Mouse (Mus musculus): ENCODE measurements around the gene Rps6kl1.

The Rps6kl1 gene

GRCm38 (mm10) chr12:85136627-85137026, 14.4 kb downstream of the Rps6kl1 start:
- no peak for DNase-seq

DNA sequence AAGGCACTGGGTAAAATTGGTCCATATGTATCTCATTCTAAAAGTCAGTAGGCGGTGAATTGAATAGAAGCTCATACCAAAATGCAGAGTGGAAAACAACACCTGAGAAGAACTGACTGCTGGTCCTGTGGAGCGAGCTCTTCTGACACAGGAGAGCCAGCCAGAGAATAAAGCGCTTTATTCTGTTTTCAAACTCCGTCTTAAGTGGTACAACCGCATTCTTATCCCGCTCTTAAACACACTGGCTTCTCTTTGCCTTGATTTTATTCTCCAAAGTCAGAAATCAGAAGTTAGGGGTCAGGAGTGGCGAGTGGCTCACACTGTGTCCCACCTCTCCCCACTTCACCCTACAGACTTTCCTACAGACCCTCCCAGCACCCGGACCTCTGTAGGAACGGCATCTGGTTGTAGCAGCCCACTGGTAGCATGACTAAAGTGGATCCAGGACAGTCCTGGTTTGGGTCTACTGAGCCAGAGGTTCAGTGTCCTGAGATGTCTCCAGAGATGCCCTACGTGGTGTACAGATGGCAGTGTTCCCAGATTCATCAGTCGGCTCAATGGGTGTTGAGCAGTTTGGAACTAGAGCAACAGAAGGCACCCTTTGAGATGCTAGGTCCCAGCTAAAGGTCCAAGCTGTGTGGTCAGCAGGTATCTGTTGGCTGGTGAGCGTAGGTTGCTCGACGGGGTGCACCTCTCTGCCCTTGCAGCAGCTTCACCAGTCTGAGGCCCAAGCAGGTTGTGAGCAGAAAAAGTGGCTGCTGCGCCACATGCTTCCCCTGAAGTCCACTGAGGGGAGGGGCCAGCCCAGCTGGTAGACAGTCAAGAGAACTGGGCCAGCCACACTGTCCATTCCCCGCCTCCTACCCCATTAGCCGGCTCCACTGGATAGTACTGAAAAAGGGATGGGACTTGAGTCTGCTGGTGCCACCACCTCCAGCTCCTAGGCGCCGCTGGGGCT, 15.3 kb downstream of the Rps6kl1 start:
- no peak for DNase-seq

- DNase-seq = no peak
These were observed 16.8 kb downstream of the Rps6kl1 start for GRCm38 (mm10) chr12:85134043-85134794.

DNA sequence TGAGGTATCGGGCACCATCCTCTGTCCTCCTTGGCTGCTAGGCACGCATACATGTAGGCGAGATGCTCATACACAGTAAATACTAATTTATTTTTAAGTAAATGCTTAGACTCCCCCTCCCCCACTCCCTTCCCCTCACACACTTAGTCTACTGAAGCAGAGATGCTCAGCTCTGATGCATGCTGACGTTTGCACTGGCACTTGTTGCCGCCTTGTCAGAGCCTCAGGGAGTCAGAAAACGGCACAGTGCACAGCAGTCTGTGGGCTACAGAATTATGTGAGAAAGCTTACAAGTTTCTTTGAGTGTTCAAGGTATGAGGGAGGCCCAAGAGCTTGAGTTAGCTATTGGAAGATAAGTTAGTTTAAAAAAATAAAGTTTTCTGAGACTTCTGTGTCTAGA, 19.7 kb downstream of the Rps6kl1 start:
- no peak for DNase-seq

DNA sequence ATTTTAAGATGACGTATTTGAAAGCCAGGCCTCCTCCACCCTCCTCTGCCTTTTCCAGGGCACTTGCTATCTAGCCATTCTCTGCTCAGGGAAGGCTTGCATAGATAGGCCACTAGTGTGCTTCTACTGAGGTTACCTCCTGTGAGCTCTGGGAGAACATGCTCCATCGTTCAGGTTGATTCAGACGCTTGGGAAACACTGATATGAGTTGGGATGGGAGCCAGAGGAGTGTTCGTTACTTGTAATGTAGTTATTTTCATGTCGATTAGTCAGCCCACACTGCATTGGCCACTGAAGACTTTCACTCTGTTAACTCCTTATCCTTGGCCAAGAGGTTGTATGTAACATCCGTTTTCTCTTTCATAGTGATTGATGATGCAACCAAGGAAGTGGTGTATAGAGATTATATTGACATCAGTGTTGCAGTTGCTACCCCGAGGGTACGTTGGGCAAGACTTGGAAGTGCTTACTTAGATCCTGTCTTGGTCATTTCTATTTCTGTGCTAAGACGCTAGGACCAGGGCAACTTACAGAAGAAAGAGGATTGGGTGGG, 21.6 kb downstream of the Rps6kl1 start:
- no peak for DNase-seq

DNA sequence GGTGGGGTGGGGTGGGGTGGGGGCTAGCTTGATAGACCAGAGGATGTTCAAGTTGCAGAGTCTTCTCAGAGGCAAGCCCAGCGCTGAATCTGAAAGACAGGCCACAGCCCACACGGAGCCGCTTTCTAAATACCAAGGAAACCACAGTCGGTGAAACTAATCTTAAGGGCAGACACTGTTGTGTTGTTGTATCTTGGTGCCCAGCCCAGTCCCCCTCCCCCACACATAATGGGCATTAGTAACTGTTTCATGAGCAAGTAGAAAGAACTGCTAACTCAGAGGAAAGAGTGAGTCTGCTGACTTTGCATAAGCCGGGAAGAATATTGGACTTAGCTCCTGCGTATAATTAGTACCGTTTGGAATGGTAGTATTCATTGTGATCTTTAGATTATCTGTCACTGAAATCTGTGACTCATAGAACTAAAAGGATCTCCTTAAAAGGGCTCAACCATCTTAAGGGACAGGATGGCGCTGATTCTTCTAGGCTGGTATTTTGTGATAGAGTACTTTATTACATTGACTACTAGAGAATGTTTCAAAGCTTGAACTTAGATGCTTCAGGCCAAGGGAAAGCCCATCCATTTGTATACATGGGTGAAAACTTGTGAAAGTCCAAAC, 24.0 kb downstream of the Rps6kl1 start:
- no peak for DNase-seq

GRCm38 (mm10) chr12:85124751-85125150, 26.3 kb downstream of the Rps6kl1 start:
- no peak for DNase-seq

DNA sequence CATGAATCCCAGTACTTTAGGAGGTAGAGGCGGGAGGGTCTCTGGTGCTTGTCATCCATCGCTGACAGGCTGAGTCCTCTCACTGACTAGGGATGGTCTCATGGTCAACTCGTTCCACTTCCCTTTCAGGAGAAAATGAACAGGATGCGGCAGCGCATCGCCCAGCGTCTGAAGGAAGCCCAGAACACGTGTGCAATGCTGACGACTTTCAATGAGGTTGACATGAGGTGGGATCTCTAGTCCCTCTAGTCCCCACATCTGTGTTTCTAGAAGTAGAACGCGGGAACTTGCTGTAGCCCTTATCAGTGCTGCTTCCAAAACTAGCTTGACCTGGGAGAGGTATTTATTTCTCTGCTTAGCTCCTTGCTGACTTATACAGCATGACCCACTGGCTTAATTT, 27.4 kb downstream of the Rps6kl1 start:
- no peak for DNase-seq

DNA sequence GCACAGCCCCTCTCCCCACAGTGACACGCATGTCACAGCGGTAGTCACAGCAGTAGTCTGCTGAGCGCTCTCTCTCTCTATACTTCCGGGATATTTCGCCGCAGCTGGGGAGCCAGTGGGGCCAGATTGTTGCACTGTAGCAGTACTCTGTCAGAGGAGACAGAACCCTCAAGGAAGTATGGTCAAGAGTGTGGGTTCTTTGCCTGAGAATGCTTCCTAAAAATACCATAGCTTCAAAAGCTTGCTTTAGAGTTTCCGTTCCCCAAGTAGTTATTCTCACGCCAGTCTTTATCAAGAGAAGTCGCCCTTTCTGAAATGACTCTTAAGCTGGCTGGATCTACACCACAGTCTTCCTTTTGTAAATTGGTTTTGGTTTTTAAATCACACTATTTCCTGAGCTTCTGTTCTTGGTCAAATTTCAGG, 27.9 kb downstream of the Rps6kl1 start:
- DNase-seq = no peak

- no peak for DNase-seq
These were observed 29.1 kb downstream of the Rps6kl1 start for GRCm38 (mm10) chr12:85121806-85122459.

DNA sequence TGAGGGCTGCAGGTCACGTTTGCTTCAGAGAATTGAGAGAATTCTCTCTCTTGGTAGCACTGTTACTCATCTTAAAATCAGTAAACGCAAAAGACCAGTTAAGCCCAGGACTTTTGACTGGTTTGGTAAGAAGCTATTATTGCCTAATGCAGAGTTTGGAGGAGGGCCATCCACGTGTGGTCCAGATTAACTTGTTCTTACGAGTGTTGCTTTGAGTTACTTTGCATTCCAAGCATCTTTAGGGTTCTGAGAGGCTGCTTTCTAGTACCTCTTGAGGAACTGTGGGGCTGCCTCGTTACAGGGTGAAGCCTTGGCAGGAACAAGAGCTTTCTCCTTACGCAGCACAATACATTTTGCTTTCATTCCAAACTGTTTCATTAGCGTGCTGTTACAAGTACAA, 35.4 kb downstream of the Rps6kl1 start:
- DNase-seq = no peak

DNA sequence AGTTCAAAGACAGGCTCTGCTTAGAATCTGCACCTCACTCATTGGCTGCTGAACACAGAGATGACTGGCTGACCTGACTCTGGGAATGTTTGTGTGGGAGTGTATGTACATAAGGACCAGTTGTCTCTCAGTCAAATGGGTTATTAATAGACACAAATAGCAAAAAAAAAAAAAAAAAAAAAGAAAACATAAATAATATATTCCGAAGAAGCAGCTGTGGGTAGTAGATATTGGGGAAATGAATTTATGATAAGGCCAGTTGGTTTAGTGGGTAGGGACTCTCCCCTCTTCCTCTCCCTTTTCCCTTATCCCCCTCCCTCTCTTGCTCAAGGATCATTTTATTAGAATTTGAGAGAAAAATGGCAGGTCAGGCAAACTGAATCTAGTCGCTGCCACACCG, 37.1 kb downstream of the Rps6kl1 start:
- DNase-seq = no peak

- no peak for DNase-seq
These were observed 37.7 kb downstream of the Rps6kl1 start for GRCm38 (mm10) chr12:85113337-85113736.

DNA sequence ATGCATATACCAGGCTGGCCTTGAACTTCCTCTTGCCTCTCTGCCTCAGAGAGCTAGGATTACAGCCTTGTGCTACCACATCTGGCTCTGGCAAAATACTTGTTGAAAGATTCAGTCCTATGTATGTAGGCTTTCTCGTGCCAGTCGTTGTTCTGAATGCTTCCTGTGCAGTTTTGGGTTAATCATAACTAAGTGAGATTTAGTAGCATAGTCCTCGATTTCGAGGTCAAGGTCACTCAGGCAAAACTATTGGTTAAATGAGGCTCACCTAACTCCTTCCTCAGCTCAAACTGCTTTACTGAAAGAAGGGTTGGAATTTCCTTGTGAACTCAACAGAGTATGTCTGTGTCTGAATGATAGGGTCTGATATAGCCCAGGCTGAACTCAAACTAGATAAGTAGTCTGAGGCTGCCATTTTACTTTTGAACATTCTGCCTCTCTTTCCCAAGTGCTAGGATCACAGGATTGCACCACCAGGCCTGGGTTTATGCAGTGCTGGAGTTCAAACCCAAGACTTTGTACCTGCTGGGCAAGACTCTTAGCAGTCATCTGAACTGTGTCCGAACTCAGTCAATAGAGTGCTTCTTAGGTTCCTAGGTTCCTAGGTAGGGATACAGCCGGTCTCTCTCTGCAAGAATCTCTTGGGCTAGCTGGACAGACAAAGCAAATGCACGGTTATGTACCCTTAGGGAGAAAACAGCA, 38.4 kb downstream of the Rps6kl1 start:
- no peak for DNase-seq

DNA sequence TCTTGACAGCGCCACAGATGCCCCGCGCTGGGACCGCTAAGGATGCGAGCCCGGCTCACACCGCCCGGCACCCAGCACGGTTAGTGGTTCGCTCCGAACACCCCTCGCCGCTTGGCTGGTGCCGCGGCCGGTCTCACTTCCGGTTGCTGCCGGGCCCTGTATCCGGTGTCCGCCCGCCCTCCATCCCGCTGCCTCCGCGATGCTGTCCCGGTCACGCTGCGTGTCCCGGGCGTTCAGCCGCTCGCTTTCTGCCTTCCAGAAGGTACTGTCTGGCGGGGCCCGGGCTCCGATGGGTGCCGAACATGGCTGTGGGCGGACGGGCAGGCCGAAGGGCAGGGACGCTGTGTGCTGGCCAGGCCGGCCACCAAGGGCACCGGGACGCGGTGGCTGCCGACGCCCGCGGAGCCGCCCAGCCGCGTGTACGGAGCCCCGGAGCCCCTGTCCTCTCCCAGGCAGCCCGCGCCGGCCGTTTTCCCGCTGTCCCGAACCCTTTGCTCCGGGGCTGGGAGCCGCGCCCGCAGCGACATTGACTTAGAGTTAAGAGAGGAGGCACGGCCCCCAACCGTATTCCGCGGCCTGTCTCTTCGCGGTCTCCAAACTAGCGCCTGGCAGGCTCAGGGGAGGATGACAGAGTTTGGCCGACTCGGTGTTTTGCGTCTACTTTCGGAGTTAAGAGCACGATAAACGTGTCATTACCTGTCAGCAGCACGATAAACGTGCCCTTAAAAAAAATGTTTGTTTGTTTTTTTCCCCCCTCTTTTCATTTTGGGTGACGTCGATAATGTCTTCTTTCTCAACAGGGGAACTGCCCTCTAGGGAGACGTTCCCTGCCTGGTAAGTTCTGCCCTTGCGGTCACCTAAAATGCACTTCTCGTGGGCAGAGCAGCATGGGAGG, 40.1 kb downstream of the Rps6kl1 start, which contains the start of the genes Prox2 and Dlst:
TSS of gene Prox2 (minus strand) at position 62 of the 895 bp plus-strand sequence.
TSS of gene Dlst (plus strand) at position 136 of the 895 bp plus-strand sequence.
- peak; percentile 87 for DNase-seq

DNA sequence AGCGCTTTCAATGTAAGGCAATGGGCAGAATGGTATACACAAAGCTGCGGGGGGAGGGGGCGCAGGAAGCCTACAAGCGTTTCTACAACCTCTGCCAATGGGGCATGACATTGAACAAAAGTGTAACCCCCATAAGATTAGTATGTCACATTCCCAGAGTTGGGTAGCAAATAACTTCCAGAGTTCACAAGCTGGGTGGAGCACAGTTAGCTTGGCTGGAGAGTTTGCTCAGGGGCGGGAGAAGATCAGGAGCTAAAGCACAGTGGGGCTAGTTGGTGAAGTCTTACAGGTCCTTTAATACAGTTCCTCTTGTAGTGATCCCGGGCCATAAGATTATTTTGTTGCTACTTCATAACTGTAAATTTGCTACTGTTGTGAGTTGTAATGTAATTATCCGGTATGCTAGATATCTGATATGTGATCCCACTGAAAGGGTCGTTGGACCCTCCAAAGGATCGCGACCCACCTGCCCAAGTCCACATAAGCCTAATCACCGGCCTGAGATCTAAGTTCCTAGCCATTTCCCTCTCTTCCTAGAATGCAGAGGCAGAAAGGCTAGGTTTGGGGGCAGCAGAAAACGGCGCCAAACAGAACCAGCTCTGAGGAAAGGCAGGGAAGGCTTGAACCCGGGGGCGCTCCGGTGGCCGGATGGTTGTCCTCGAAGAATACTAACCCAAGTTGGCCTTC, 40.9 kb downstream of the Rps6kl1 start:
- no peak for DNase-seq

GRCm38 (mm10) chr12:85109426-85109825, 41.6 kb downstream of the Rps6kl1 start:
- no peak for DNase-seq

GRCm38 (mm10) chr12:85108643-85109042, 42.4 kb downstream of the Rps6kl1 start:
- no peak for DNase-seq

- no peak for DNase-seq
These were observed 44.8 kb downstream of the Rps6kl1 start for GRCm38 (mm10) chr12:85106292-85106691.

- DNase-seq = no peak
These were observed 46.3 kb downstream of the Rps6kl1 start for GRCm38 (mm10) chr12:85104789-85105188.

All from cerebellum, adult 8-10 months (tissue).